Mouse (Mus musculus): ENCODE results near the gene Capn1. TPM values are rescaled to one million over a fixed set of nuclear protein-coding genes. Genes with fewer than 3 reads are reported as not detected.

Capn1 gene
- polyA plus RNA-seq, 1 experiment from 2014 or later: 2.4 TPM

DNA sequence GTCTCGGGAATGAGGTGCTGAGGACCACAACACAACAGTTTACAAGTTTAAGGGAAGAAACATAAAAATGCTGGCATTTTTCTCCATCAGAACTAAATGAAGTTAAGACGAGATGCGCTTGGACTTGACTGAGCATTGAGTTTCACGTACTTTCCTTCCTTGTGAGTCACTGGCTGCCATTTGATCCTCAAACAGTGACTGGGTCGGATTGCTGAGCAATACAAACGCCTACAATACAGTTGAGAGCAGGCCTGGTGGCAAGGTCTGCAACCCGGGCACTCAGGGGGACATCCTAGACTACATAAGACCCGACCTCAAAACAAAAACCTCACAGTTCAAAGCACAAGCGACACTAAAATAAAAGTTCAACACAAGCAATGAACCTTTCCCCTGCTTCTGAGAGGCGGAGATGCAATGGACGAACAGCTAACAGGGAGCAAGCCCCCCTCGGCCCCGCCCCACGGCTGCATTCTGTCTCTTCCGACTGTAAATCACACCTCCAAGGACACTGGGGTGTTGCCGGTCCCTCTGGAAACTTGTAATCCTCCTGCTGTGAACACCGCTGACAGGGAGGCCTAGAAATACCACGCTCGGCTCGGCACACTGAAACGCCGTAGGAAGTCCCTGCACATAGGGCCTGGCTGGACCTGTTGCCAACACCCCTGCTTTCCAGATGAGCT is 61.5 kb downstream of the Capn1 start:
- Histone ChIP-seq H3K27me3 (ENCODE audit: low read depth, poor library complexity, severe bottlenecking) (no peaks in the 10 kb centered on the region), H3K27ac (no peak overlapping the region), H3K4me1 (peaks cover 18% of the 10 kb centered on the region), H3K9me3 (replicated peaks) (no peaks in the 10 kb centered on the region), H3K4me3 (no peak overlapping the region), H3K36me3 (peaks cover 97% of the 10 kb centered on the region)
- 81% methylated on average over 22 of the region's 22 CpGs for WGBS
- no peak for DNase-seq (ENCODE audit: low spot score)

- 0 out of 2 replicates have a peak overlapping the region, but pooled peaks have one; percentile 53 for H3K27ac ChIP-seq
- no peak overlapping the region for H3K4me3 ChIP-seq
- H3K9me3 ChIP-seq (replicated peaks): no peaks in the 10 kb centered on the region
- DNase-seq (ENCODE audit: low spot score): no peak
- H3K4me1 ChIP-seq: peaks cover 18% of the 10 kb centered on the region
- H3K36me3 ChIP-seq: peaks cover 97% of the 10 kb centered on the region
- WGBS: 94% methylated on average over 19 of the region's 19 CpGs
- no peaks in the 10 kb centered on the region for H3K27me3 ChIP-seq (ENCODE audit: low read depth, poor library complexity, severe bottlenecking)
These were observed 62.4 kb downstream of the Capn1 start for GRCm38 (mm10) chr19:5953201-5953770.

DNA sequence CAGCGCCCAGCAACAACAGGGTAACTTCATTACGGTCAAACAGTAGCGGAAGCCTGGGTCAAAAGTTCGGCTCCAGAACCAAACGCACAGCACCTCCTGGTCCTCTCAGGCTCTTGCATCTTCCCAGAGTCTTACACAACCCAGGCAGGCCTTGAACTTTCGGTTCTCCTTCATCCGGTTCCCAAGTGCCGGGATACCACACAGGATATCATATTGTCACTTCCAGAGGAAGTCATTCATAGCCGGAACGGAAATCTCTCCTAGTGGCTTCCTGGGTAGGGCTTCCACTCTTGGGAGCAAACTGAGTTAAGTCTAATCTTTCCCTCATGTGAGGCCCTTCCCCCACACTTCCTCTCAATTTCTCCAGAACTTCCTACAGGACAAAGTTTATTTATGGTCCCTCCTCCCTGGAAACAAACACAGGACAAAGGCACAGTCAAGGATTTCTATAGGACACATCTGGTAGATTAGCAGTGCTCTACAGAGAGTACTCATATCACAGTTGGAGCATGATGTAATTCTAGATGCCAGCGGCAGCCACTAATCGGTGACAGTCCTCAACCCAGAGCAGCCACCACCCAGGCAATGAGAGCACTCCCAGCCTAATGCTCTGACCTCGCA is 63.5 kb downstream of the Capn1 start:
- Histone ChIP-seq H3K27ac (peak overlapping the region; percentile 53), H3K4me1 (peaks cover 18% of the 10 kb centered on the region), H3K27me3 (ENCODE audit: low read depth, poor library complexity, severe bottlenecking) (no peaks in the 10 kb centered on the region), H3K4me3 (no peak overlapping the region), H3K36me3 (peaks cover 97% of the 10 kb centered on the region), H3K9me3 (replicated peaks) (no peaks in the 10 kb centered on the region)
- DNase-seq (ENCODE audit: low spot score): no peak
- 88% methylated on average over 13 of the region's 13 CpGs for whole genome bisulfite sequencing

- DNase-seq (ENCODE audit: low spot score): no peak
- no peaks in the 10 kb centered on the region for H3K9me3 ChIP-seq (replicated peaks)
- peaks cover 98% of the 10 kb centered on the region for H3K36me3 ChIP-seq
- no peaks in the 10 kb centered on the region for H3K27me3 ChIP-seq (ENCODE audit: low read depth, poor library complexity, severe bottlenecking)
- H3K27ac ChIP-seq: no peak overlapping the region
- no peak overlapping the region for H3K4me3 ChIP-seq
- H3K4me1 ChIP-seq: peaks cover 18% of the 10 kb centered on the region
- WGBS: 92% methylated on average over 16 of the region's 16 CpGs
These were observed 64.1 kb downstream of the Capn1 start for GRCm38 (mm10) chr19:5951631-5952030.

DNA sequence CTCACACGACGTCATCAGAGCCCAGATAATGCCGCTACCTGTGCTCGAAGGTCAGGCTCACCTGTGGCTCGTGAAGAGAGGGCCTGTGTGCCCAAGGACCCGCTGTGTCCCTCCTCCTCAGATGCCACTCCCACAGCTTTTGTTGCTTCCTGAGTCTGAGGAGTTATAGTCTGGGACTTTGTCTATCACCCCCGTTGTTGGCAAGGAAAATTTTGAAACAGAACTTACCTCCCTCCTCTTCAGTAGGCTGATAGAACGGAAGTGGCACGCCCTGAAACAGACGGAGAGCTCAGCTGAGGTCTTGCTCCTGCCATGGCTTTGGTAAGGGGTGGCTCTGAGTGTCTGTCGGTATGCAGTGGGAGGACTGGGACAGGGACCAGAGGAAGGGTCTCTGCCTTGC is 65.5 kb downstream of the Capn1 start:
- Histone ChIP-seq H3K4me1 (peaks cover 21% of the 10 kb centered on the region), H3K4me3 (no peak overlapping the region), H3K27me3 (ENCODE audit: low read depth, poor library complexity, severe bottlenecking) (no peaks in the 10 kb centered on the region), H3K9me3 (replicated peaks) (no peaks in the 10 kb centered on the region), H3K27ac (no peak overlapping the region), H3K36me3 (peaks cover 100% of the 10 kb centered on the region)
- 96% methylated on average over 11 of the region's 11 CpGs for WGBS
- no peak for DNase-seq (ENCODE audit: low spot score)

- Histone ChIP-seq H3K4me3 (no peak overlapping the region), H3K4me1 (peaks cover 11% of the 10 kb centered on the region), H3K36me3 (peaks cover 99% of the 10 kb centered on the region), H3K27ac (no peak overlapping the region), H3K27me3 (ENCODE audit: low read depth, poor library complexity, severe bottlenecking) (no peaks in the 10 kb centered on the region), H3K9me3 (replicated peaks) (no peaks in the 10 kb centered on the region)
- WGBS: 89% methylated on average over 8 of the region's 8 CpGs
- DNase-seq (ENCODE audit: low spot score): no peak
These were observed 69.8 kb downstream of the Capn1 start for GRCm38 (mm10) chr19:5945891-5946290.

- 77% methylated on average over 7 of the region's 7 CpGs for WGBS
- H3K27ac ChIP-seq: peak overlapping the region; percentile 42; the same call in 1 of the 2 replicates
- DNase-seq (ENCODE audit: low spot score): no peak
These were observed 70.7 kb downstream of the Capn1 start for GRCm38 (mm10) chr19:5945027-5945426.

GRCm38 (mm10) chr19:5944145-5944544 is 71.6 kb downstream of the Capn1 start:
- Histone ChIP-seq H3K9me3 (replicated peaks) (no peaks in the 10 kb centered on the region), H3K27me3 (ENCODE audit: low read depth, poor library complexity, severe bottlenecking) (no peaks in the 10 kb centered on the region), H3K4me3 (no peak overlapping the region), H3K27ac (0 out of 2 replicates have a peak overlapping the region, but pooled peaks have one; percentile 25), H3K36me3 (peaks cover 98% of the 10 kb centered on the region), H3K4me1 (peaks cover 11% of the 10 kb centered on the region)
- 83% methylated on average over 8 of the region's 8 CpGs for WGBS
- DNase-seq (ENCODE audit: low spot score): no peak

More at GRCm38 (mm10) chr19:5945027-5945426, 70.7 kb downstream of the Capn1 start:
- Histone ChIP-seq H3K36me3 (peaks cover 98% of the 10 kb centered on the region), H3K4me3 (no peak overlapping the region), H3K9me3 (replicated peaks) (no peaks in the 10 kb centered on the region), H3K27me3 (ENCODE audit: low read depth, poor library complexity, severe bottlenecking) (no peaks in the 10 kb centered on the region), H3K4me1 (peaks cover 11% of the 10 kb centered on the region)

- peaks cover 95% of the 10 kb centered on the region for H3K36me3 ChIP-seq
- H3K27me3 ChIP-seq (ENCODE audit: low read depth, poor library complexity, severe bottlenecking): no peaks in the 10 kb centered on the region
- peaks cover 11% of the 10 kb centered on the region for H3K4me1 ChIP-seq
- no peak overlapping the region for H3K27ac ChIP-seq
- H3K4me3 ChIP-seq: no peak overlapping the region
- H3K9me3 ChIP-seq (replicated peaks): no peaks in the 10 kb centered on the region
- 95% methylated on average over 15 of the region's 15 CpGs for WGBS
- no peak for DNase-seq (ENCODE audit: low spot score)
These were observed 72.3 kb downstream of the Capn1 start for GRCm38 (mm10) chr19:5943404-5943803.

DNA sequence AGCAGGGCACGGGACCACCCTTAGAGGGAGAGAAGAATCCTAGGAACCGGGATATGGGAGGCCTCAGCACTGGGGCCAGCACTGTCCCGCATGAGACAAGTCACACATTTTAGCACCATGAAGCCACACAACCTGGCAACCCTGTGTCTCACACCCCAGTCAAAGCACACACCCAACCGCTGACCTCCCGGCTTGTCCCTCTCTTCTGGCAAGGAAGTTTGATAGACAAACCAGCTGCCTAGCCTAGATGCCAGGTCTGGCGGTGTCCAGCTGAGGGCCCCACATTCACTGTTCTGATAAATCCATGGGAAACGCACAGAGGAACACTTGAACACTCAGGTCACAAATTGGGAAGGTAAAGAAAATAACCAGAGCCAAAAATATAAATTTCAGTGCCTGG is 73.1 kb downstream of the Capn1 start:
- Histone ChIP-seq H3K4me3 (no peak overlapping the region), H3K27me3 (ENCODE audit: low read depth, poor library complexity, severe bottlenecking) (no peaks in the 10 kb centered on the region), H3K9me3 (replicated peaks) (no peaks in the 10 kb centered on the region), H3K4me1 (peaks cover 17% of the 10 kb centered on the region), H3K27ac (no peak overlapping the region), H3K36me3 (peaks cover 87% of the 10 kb centered on the region)
- no peak for DNase-seq (ENCODE audit: low spot score)
- 92% methylated on average over 7 of the region's 7 CpGs for WGBS

DNA sequence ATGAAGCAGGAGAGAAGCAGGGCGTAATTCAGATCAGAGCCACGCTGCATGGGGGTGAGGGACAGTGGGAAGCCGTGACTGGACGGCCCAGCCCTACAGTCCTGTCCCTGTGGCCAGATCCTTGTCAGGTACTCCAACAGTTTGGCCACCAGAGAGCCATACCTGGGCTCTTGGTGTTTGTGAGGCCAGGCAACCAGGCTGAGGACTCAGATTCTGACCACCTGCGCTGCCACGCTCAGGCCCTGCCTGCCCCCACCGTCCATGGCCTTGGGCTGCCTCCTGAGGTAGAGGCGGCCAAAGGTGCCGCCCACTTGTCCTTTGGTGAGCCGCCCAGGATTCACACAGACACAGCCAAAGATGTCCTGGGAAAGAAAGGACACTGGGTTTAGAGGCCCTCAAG is 75.0 kb downstream of the Capn1 start:
- Histone ChIP-seq H3K9me3 (replicated peaks) (no peaks in the 10 kb centered on the region), H3K36me3 (peaks cover 68% of the 10 kb centered on the region), H3K4me1 (peaks cover 23% of the 10 kb centered on the region), H3K27me3 (ENCODE audit: low read depth, poor library complexity, severe bottlenecking) (no peaks in the 10 kb centered on the region), H3K27ac (no peak overlapping the region), H3K4me3 (no peak overlapping the region)
- DNase-seq (ENCODE audit: low spot score): no peak
- WGBS: 94% methylated on average over 10 of the region's 10 CpGs

- Histone ChIP-seq H3K9me3 (replicated peaks) (no peaks in the 10 kb centered on the region), H3K36me3 (peaks cover 63% of the 10 kb centered on the region), H3K4me3 (no peak overlapping the region), H3K4me1 (peaks cover 25% of the 10 kb centered on the region), H3K27me3 (ENCODE audit: low read depth, poor library complexity, severe bottlenecking) (no peaks in the 10 kb centered on the region), H3K27ac (no peak overlapping the region)
- 86% methylated on average over 4 of the region's 4 CpGs for WGBS
- no peak for DNase-seq (ENCODE audit: low spot score)
These were observed 75.5 kb downstream of the Capn1 start for GRCm38 (mm10) chr19:5940173-5940572.

GRCm38 (mm10) chr19:5939715-5940114 is 76.0 kb downstream of the Capn1 start:
- Histone ChIP-seq H3K4me1 (peaks cover 25% of the 10 kb centered on the region), H3K4me3 (no peak overlapping the region), H3K36me3 (peaks cover 58% of the 10 kb centered on the region), H3K27me3 (ENCODE audit: low read depth, poor library complexity, severe bottlenecking) (no peaks in the 10 kb centered on the region), H3K9me3 (replicated peaks) (no peaks in the 10 kb centered on the region), H3K27ac (no peak overlapping the region)
- DNase-seq (ENCODE audit: low spot score): no peak
- 88% methylated on average over 5 of the region's 5 CpGs for WGBS

Measured in limb, embryonic 10.5 days (tissue).